In the genomic region with DNA sequence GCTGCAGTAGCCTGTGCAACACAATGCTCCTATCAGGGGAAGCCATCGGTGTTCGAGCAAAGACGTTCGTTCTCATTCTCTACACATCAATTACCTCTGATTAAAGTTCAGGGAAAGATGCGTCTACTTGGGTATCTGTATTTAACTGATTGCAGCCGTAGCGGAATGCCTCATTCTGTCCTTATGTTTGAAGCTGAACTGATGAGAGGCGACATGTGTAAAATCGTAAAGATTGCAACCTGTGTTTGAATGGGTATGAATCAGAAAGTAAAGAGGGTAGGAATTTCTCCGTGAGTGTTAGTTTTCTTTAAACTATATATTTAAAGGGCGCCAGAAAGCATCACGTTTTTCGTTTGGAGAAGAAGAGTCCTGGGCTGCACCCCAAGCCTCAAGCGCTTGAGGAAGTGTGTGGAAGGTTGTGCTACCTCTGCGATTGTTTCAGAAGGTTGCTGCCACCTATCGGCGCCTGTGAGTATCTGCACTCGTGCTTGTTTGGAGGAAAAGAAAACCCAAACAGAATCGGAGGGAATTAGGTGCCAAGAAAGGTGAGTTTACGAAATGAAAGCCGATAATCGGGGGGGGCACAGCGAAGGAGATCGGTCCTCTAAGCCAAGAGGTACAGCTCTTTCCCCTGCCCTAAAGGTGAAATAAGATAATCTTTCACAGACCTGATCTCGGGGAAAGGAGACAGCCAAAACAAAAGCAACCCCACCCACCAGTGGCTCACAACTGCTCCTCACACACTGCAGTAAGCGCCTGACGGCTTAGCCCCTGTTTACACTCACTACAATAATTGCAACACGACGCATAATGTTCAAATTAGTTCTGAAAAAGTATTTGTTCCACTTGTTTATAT, we compare ENCODE assay signal across 8 mouse cellular contexts.
A peak's percentile ranks its signal among the peaks of the same experiment; 100 is the strongest.
DNase-seq lines count a peak whose midpoint lies in the region.

No protein-coding gene starts in this region.

- DNase-seq in ZHBTc4 (ENCODE audit: low read depth, low spot score), result peak; percentile 80
- DNase-seq in cerebellum, adult 9-11 months, result peak; percentile 19
- peak; percentile 6 to 51 for DNase-seq in frontal cortex, postnatal 25 days (ENCODE audit: low spot score in 2 of 2)
- DNase-seq in hindlimb bud, embryonic 11.5 days (ENCODE audit: extremely low spot score, low read depth, low spot score), result peak; percentile 35
- DNase-seq in left cerebral cortex, adult 18-20 months (ENCODE audit: low spot score in 2 of 2), result peak; percentile 73 to 80
- peak; percentile 39 to 58 for DNase-seq in lung, postnatal 4 days
- peak; percentile 64 for DNase-seq in retina, postnatal 7 days (ENCODE audit: low read depth, low spot score)
- peak; percentile 45 to 60 for DNase-seq in urinary bladder, postnatal 36 days (ENCODE audit: low spot score in 2 of 2)

Comparison
In these comparisons a context has a peak if more than half of its experiments do, and no peak if none do; other contexts are left out.
1. Peak in every context shown above with its lines: DNase-seq.
2. DNase-seq: peak in every context shown above with its lines; median percentile 80 in ZHBTc4; 76 in left cerebral cortex, adult 18-20 months; 64 in retina, postnatal 7 days; 52 in urinary bladder, postnatal 36 days; 48 in lung, postnatal 4 days; 35 in hindlimb bud, embryonic 11.5 days; 28 in frontal cortex, postnatal 25 days; 19 in cerebellum, adult 9-11 months.